Mouse (Mus musculus): ENCODE measurements around the gene BC067074. TPM values are rescaled to one million over a fixed set of nuclear protein-coding genes. Genes with fewer than 3 reads are reported as not detected.

Gene BC067074
- total RNA-seq, 2 experiments from 2014 or later = 1.3 to 1.4 TPM

Other genes with a start within 250 kb of the BC067074 start
- 1 to 10 TPM; 4.2 to 4.9 TPM for gene Gpx8, start 246.7 kb upstream of the BC067074 start, total RNA-seq (2021)
- not detected for gene Gzma, start 192.2 kb upstream of the BC067074 start, total RNA-seq (2021)
- gene Esm1, start 83.5 kb upstream of the BC067074 start, total RNA-seq (2021) = under 1 TPM; 0.11 to 0.40 TPM
- not detected for gene Gzmk, start 67.3 kb upstream of the BC067074 start, total RNA-seq (2021)